Mouse (Mus musculus) olfactory bulb, adult 2 months (tissue): ENCODE measurements around the gene Nt5m.

Source experiments
- CTCF ChIP-seq: fragments of 200-500 bp; IDR thresholded peaks from 2 replicates; pipeline ENCODE4 v1.5.1; 2012; ENCODE audit warnings: low read depth, mild to moderate bottlenecking, low read length, moderate library complexity; ENCODE audit not compliant: insufficient read depth
- POLR2A ChIP-seq: fragments of 200-500 bp; IDR thresholded peaks from 2 replicates; pipeline ENCODE4 v1.6.1; 2012; ENCODE audit warnings: mild to moderate bottlenecking, low read depth, low read length, moderate library complexity; ENCODE audit not compliant: insufficient read depth

DNA sequence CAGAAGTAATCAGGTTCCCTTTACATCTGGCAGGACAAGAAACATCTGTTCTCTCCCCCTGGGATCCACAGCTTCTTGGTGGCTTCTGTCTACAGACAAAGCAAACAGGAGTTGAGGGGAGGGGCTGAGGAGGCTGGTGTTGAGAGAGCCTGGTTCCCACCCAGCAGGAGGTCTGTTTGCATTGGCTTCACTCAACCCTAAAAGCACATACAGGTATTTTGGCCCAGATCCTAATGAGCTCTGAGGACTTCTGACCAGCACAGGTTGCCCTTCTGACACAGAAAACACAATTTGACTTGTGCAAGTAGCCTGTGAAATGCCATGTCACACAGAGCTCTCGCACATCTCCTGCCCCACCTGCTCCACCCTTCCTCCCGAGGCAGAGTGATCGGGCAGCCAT is 69.2 kb downstream of the Nt5m start:
- TF ChIP-seq CTCF (no peak), POLR2A (no peak)
